8 mouse cellular contexts compared by ENCODE assay signal in genomic region chr2:130291434-130291833, GRCm38 (mm10). TPM values are rescaled to one million over a fixed set of nuclear protein-coding genes. Genes with fewer than 3 reads are reported as not detected.
DNase-seq lines count a peak whose midpoint lies in the region; ATAC-seq and TF ChIP-seq lines count a peak whose summit lies in the region.

No protein-coding gene starts in this region.

- no peak overlapping the region for H3K4me2 ChIP-seq in limb, embryonic 11.5 days (ENCODE audit: low read depth, severe bottlenecking)
- peak overlapping the region; percentile 48 for H3K4me2 ChIP-seq in myocyte (ENCODE audit: low read depth)

- TF ChIP-seq EP300 in heart, adult 2 months (IDR thresholded peaks at IDR 0.05; ENCODE audit: insufficient read depth, low read depth, low read length), result no peak

- ATAC-seq in activated CD4-positive, CD25-positive, alpha-beta regulatory T cell, adult 4 months, result peak; percentile 90
- ATAC-seq in limb, embryonic 11.5 days (ENCODE audit: insufficient number of reproducible peaks, low FRiP score, low TSS enrichment, low read depth), result no peak

- no peaks in the 10 kb centered on the region for H3K79me3 ChIP-seq in C2C12 (ENCODE audit: low read depth)

- peak; percentile 79 for DNase-seq in embryo, embryonic 10 days (ENCODE audit: low spot score)
- DNase-seq in heart, adult 2 months, result peak; percentile 54
- peak; percentile 67 to 81 for DNase-seq in kidney, adult 8-10 months
- peak; percentile 73 for DNase-seq in limb, embryonic 11.5 days (ENCODE audit: low spot score)
- DNase-seq in thymus, postnatal 14 days, result peak; percentile 63

- no peak overlapping the region for H3K27ac ChIP-seq in heart, adult 2 months
- H3K27ac ChIP-seq in limb, embryonic 11.5 days (replicated peaks; ENCODE audit: low read depth, low read length), result no peak overlapping the region

- no peak overlapping the region for H3K9ac ChIP-seq in heart, adult 2 months (ENCODE audit: low read depth, low read length)
- no peak overlapping the region for H3K9ac ChIP-seq in limb, embryonic 11.5 days (ENCODE audit: low read length)

- no peaks in the 10 kb centered on the region for H3K79me2 ChIP-seq in C2C12 (ENCODE audit: control insufficient read depth, insufficient read depth)
- no peaks in the 10 kb centered on the region for H3K79me2 ChIP-seq in heart, adult 2 months (replicated peaks; ENCODE audit: control insufficient read depth, insufficient read depth, low read length)
- H3K79me2 ChIP-seq in myocyte (ENCODE audit: control insufficient read depth, insufficient read depth), result no peaks in the 10 kb centered on the region

- WGBS in heart, adult 2 months, result 10% methylated on average over 8 of the region's 8 CpGs
- 16% methylated on average over 8 of the region's 8 CpGs for WGBS in limb, embryonic 11.5 days

- H3K4me1 ChIP-seq in heart, adult 2 months (ENCODE audit: control insufficient read depth, insufficient read depth, low read length), result peaks cover 5% of the 10 kb centered on the region
- H3K4me1 ChIP-seq in limb, embryonic 11.5 days (ENCODE audit: control insufficient read depth, insufficient read depth, low read length), result peaks cover 5% of the 10 kb centered on the region; the same call in 1 of the 2 replicates

- H3K4me3 ChIP-seq in C2C12 (ENCODE audit: insufficient read depth, poor library complexity, severe bottlenecking) (no peak overlapping the region), myocyte (no peak overlapping the region)
- no peak overlapping the region for H3K4me3 ChIP-seq in heart, adult 2 months
- no peak overlapping the region for H3K4me3 ChIP-seq in limb, embryonic 11.5 days (ENCODE audit: low read depth, low read length)

- H3K27me3 ChIP-seq in C2C12 (ENCODE audit: control insufficient read depth, insufficient read depth, insufficient read length) (peaks cover 8% of the 10 kb centered on the region), myocyte (ENCODE audit: control insufficient read depth, insufficient read depth, insufficient read length) (peaks cover 14% of the 10 kb centered on the region)
- peaks cover 8% of the 10 kb centered on the region for H3K27me3 ChIP-seq in heart, adult 2 months (ENCODE audit: control insufficient read depth, insufficient read depth, low read length)
- peaks cover 17% of the 10 kb centered on the region for H3K27me3 ChIP-seq in limb, embryonic 11.5 days (ENCODE audit: control insufficient read depth, insufficient read depth, low read length)

- H3ac ChIP-seq in C2C12 (ENCODE audit: control insufficient read depth, insufficient read length, low read depth), result no peak overlapping the region
- H3ac ChIP-seq in myocyte (ENCODE audit: control insufficient read depth, insufficient read length), result no peak overlapping the region

- TF ChIP-seq POLR2A in heart, adult 2 months (IDR thresholded peaks at IDR 0.05; ENCODE audit: insufficient read depth, low read depth, low read length), result no peak
- no peak for TF ChIP-seq POLR2A in myocyte (IDR thresholded peaks at IDR 0.05; ENCODE audit: insufficient read length, low read depth)

- TF ChIP-seq CTCF in C2C12 (IDR thresholded peaks at IDR 0.05; ENCODE audit: control insufficient read depth, insufficient read depth, insufficient read length), result peak; percentile 60
- peak; percentile 93 for TF ChIP-seq CTCF in heart, adult 2 months (IDR thresholded peaks at IDR 0.05)

- intact Hi-C loops in heart, adult 2 months (cut with DNase I), result loop anchor here (1.0 kb wide), 2 partner anchors 71 to 120 kb away; no protein-coding TSS in a partner anchor

- no peaks in the 10 kb centered on the region for H3K36me3 ChIP-seq in C2C12 (ENCODE audit: control insufficient read depth, insufficient read depth)
- no peaks in the 10 kb centered on the region for H3K36me3 ChIP-seq in heart, adult 2 months (ENCODE audit: control insufficient read depth, insufficient read depth, low read length)
- no peaks in the 10 kb centered on the region for H3K36me3 ChIP-seq in limb, embryonic 11.5 days (ENCODE audit: control insufficient read depth, insufficient read depth, low read length)
- H3K36me3 ChIP-seq in myocyte (ENCODE audit: control insufficient read depth, insufficient read depth), result no peaks in the 10 kb centered on the region

- H3K9me3 ChIP-seq in limb, embryonic 11.5 days (ENCODE audit: control insufficient read depth, low read length), result no peaks in the 10 kb centered on the region

TF ChIP-seq in C2C12, 6 proteins besides CTCF, POLR2A, EP300 and RAD21:
- TF ChIP-seq MYOG (IDR thresholded peaks at IDR 0.05; ENCODE audit: control insufficient read depth, extremely low read depth, insufficient read length) (no peak), USF1 (IDR thresholded peaks at IDR 0.05; ENCODE audit: low read depth) (peak; percentile 51), CEBPB (IDR thresholded peaks at IDR 0.05; ENCODE audit: low read depth) (no peak), MAX (IDR thresholded peaks at IDR 0.05) (peak; percentile 21)

TF ChIP-seq in myocyte, 11 proteins besides CTCF, POLR2A, EP300 and RAD21:
- TF ChIP-seq TCF12 (IDR thresholded peaks at IDR 0.05; ENCODE audit: insufficient read depth, poor library complexity, severe bottlenecking), result no peak
- TF ChIP-seq E2F4 (IDR thresholded peaks at IDR 0.05; ENCODE audit: insufficient read depth), result no peak
- no peak for TF ChIP-seq MYOD1 (IDR thresholded peaks at IDR 0.05; ENCODE audit: control insufficient read depth in 1 of 3, insufficient read length in 2 of 3, low read depth in 2 of 3)
- no peak for TF ChIP-seq MYOG (IDR thresholded peaks at IDR 0.05; ENCODE audit: control insufficient read depth in 1 of 3, insufficient read depth in 1 of 3, insufficient read length in 2 of 3, low read depth in 2 of 3)
- peak; percentile 35 for TF ChIP-seq USF1 (IDR thresholded peaks at IDR 0.05; ENCODE audit: low read depth)
- TF ChIP-seq MAX (IDR thresholded peaks at IDR 0.05; ENCODE audit: low read depth), result no peak
- TF ChIP-seq REST (IDR thresholded peaks at IDR 0.05; ENCODE audit: insufficient read depth, insufficient read length), result no peak

RNA-seq across cellular contexts. Expression of gene Ebf4, which starts 3.5 kb away (rescaled TPM):
- polyA plus RNA-seq in C2C12 (2012; fragmentation: generic; extraction: Trizol) (0.07 TPM), myocyte (2012; fragmentation: generic; extraction: Trizol) (0.10 TPM)
- not detected for polyA plus RNA-seq in activated CD4-positive, CD25-positive, alpha-beta regulatory T cell, adult 4 months (2017; shearing (Covaris generic))
- total RNA-seq in heart, adult 2 months (2021), result under 1 TPM; 0.37 to 0.41 TPM
- 0.85 and 1.0 TPM in 2 replicates for polyA plus RNA-seq in heart, adult 2 months (2012; rRNA removed)
- 1.8 and 2.1 TPM in 2 replicates for polyA plus RNA-seq in limb, embryonic 11.5 days (2014; fragmentation: Nextera tagmentation; extraction: Ambion mirVana)

RNA-seq across cellular contexts. Expression of gene Idh3b, which starts 7.1 kb away (rescaled TPM):
- polyA plus RNA-seq in C2C12 (2012; fragmentation: generic; extraction: Trizol) (144 TPM), myocyte (2012; fragmentation: generic; extraction: Trizol) (137 TPM)
- 100 to 1,000 TPM; 132 to 167 TPM for polyA plus RNA-seq in activated CD4-positive, CD25-positive, alpha-beta regulatory T cell, adult 4 months (2017; shearing (Covaris generic))
- 100 to 1,000 TPM; 709 to 817 TPM for total RNA-seq in heart, adult 2 months (2021)
- polyA plus RNA-seq in heart, adult 2 months (2012; rRNA removed), result 893 and 1,229 TPM in 2 replicates
- polyA plus RNA-seq in limb, embryonic 11.5 days (2014; fragmentation: Nextera tagmentation; extraction: Ambion mirVana), result 145 and 148 TPM in 2 replicates

RNA-seq across cellular contexts. Expression of gene Nop56, which starts 17.2 kb away (rescaled TPM):
- polyA plus RNA-seq in C2C12 (2012; fragmentation: generic; extraction: Trizol) (293 TPM), myocyte (2012; fragmentation: generic; extraction: Trizol) (105 TPM)
- 100 to 1,000 TPM; 293 to 306 TPM for polyA plus RNA-seq in activated CD4-positive, CD25-positive, alpha-beta regulatory T cell, adult 4 months (2017; shearing (Covaris generic))
- 10 to 100 TPM; 28.7 to 29.7 TPM for total RNA-seq in heart, adult 2 months (2021)
- polyA plus RNA-seq in heart, adult 2 months (2012; rRNA removed), result 27.2 and 47.5 TPM in 2 replicates
- polyA plus RNA-seq in limb, embryonic 11.5 days (2014; fragmentation: Nextera tagmentation; extraction: Ambion mirVana), result 383 and 407 TPM in 2 replicates
